Mouse (Mus musculus) megakaryocyte, embryonic 14.5 days (primary cell): ENCODE results near the gene Pomgnt1. TPM values are rescaled to one million over a fixed set of nuclear protein-coding genes. Genes with fewer than 3 reads are reported as not detected.

Source experiments
- H3K27me3 ChIP-seq: replicated peaks from 2 replicates; pipeline ENCODE3; 2012; ENCODE audit warnings: inconsistent platforms
- H3K36me3 ChIP-seq: replicated peaks from 2 replicates; pipeline ENCODE3; 2012; ENCODE audit warnings: low read length, inconsistent platforms, mixed read lengths
- H3K4me1 ChIP-seq: 2 replicates; pipeline ENCODE4 v1.6.1; 2012; ENCODE audit warnings: inconsistent platforms
- H3K4me3 ChIP-seq: replicated peaks from 2 replicates; pipeline ENCODE3; 2012; ENCODE audit warnings: moderate library complexity, mild to moderate bottlenecking, inconsistent platforms
- H3K9me3 ChIP-seq: 2 replicates; pipeline ENCODE4 v1.6.1; 2012; ENCODE audit warnings: inconsistent platforms
- FLI1 ChIP-seq: IDR thresholded peaks from 2 replicates; pipeline ENCODE4 v1.6.1; 2012; ENCODE audit warnings: low read length, inconsistent platforms, mixed read lengths
- GATA1 ChIP-seq: IDR thresholded peaks from 3 replicates; pipeline ENCODE4 v1.6.1; 2012; ENCODE audit warnings: mixed read lengths, low read length, inconsistent platforms, borderline replicate concordance
- polyA plus RNA-seq: library from polyadenylated mRNA; stranded (reverse); fragments of >175 nt; gene quantifications from 2 replicates; pipeline ENCODE4 v1.2.3, GENCODE M21; 2012; ENCODE audit warnings: low replicate concordance; ENCODE audit not compliant: insufficient read depth

Pomgnt1 gene
- polyA plus RNA-seq, 1 experiment: 6.1 TPM

GRCm38 (mm10) chr4:116182745-116183144 is 59.1 kb downstream of the Pomgnt1 start:
- Histone ChIP-seq H3K36me3 (no peaks in the 10 kb centered on the region), H3K4me3 (no peak overlapping the region), H3K27me3 (peaks cover 56% of the 10 kb centered on the region), H3K4me1 (peaks cover 46% of the 10 kb centered on the region), H3K9me3 (no peaks in the 10 kb centered on the region)
- no peak for TF ChIP-seq FLI1
- no peak for TF ChIP-seq GATA1

DNA sequence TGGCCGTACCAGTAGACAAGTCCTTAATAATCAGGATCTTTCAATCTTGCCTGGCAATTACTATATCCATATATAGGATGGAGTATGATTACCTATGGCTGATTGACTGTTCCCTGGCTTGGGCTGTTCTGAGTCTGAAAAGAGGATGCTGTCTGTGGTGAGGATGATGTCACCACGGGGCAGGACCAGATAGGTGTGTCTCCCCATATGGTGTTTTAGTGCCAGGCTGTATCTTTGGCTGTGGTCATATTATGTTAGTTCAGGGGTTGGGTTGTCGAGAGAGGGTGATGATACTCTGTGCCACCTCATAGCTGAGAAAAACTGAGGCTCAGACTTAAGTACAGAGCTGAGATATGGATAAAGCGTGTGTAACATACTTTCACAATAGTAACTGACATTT is 61.4 kb downstream of the Pomgnt1 start:
- Histone ChIP-seq H3K9me3 (no peaks in the 10 kb centered on the region), H3K4me1 (peaks cover 40% of the 10 kb centered on the region), H3K36me3 (no peaks in the 10 kb centered on the region), H3K27me3 (peaks cover 47% of the 10 kb centered on the region), H3K4me3 (no peak overlapping the region)
- TF ChIP-seq FLI1 (no peak), GATA1 (no peak)

DNA sequence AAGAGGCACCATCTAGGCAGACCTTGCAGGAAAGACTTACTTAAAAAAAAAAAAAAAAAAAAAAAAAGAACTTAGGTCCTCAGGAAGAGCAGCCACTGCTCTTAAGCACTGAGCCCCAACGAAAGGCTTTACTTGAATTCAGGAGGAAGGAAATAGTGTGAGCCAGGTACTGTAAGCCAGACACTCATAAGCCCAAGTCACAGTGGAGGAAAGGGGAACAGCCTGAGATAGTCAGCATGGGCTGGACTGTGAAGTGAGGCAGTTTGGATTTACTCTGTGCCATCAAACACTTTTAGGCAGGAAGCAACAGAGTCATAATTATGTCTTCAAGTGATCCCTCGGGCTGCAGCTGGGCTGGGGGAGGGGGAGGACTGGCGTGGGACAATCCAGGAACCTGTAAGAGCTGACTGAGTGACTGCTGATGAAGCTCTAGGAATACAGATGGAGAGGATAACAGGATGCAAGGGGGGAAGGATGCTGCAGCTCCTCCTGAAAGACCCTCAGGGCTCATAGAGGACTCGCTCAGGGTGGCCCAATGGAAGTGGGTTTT is 68.7 kb downstream of the Pomgnt1 start:
- TF ChIP-seq GATA1 (no peak), FLI1 (no peak)
- Histone ChIP-seq H3K27me3 (no peaks in the 10 kb centered on the region), H3K4me1 (peaks cover 16% of the 10 kb centered on the region), H3K9me3 (no peaks in the 10 kb centered on the region), H3K36me3 (no peaks in the 10 kb centered on the region), H3K4me3 (no peak overlapping the region)

DNA sequence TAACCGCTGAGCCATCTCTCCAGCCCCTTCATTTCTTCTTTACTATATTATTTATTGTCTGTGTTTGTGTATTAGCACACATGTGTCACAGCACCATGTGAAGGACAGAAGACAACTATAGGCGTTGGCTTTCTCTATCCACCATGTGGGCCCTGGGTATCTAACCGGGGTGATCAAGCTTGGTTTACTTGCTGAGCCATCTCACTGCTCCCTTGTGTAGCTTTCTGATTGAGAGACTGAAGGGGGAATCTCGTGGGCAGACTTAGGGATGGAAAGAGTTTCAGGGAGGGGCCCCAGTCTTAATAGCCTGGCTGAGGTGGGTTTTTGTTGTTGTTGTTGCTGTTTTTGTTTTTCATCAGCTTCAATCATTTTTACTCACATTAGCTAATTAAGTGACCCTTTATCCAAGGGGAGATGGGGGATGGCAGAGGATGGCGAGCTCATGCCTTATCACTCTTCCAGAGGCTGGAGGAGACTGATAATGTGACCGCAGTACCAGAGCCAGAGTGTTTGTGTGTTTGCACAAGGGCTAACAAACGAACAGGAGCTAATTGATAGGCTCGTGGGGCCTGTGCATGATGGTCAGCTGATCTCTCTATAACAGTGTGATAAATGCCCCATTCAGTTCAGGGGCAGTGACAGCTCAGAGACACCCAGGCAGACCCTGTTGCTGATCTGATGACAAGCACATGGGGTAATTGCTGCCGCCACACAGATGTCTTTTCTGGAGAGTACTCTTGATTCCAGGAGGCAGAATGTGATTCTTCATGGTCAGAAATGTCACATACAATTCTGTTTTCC is 70.1 kb downstream of the Pomgnt1 start:
- no peaks in the 10 kb centered on the region for H3K27me3 ChIP-seq
- H3K4me1 ChIP-seq: peaks cover 16% of the 10 kb centered on the region
- no peaks in the 10 kb centered on the region for H3K36me3 ChIP-seq
- TF ChIP-seq FLI1: no peak
- no peak for TF ChIP-seq GATA1
- H3K4me3 ChIP-seq: peak overlapping the region; percentile 2
- no peaks in the 10 kb centered on the region for H3K9me3 ChIP-seq

GRCm38 (mm10) chr4:116198422-116198821 is 74.8 kb downstream of the Pomgnt1 start:
- no peaks in the 10 kb centered on the region for H3K9me3 ChIP-seq
- TF ChIP-seq FLI1 (no peak), GATA1 (no peak)
- no peaks in the 10 kb centered on the region for H3K27me3 ChIP-seq
- H3K36me3 ChIP-seq: no peaks in the 10 kb centered on the region
- H3K4me1 ChIP-seq: peaks cover 9% of the 10 kb centered on the region
- no peak overlapping the region for H3K4me3 ChIP-seq

- TF ChIP-seq FLI1: no peak
- no peak for TF ChIP-seq GATA1
- Histone ChIP-seq H3K4me3 (no peak overlapping the region), H3K36me3 (no peaks in the 10 kb centered on the region), H3K4me1 (peaks cover 5% of the 10 kb centered on the region), H3K27me3 (peaks cover 2% of the 10 kb centered on the region), H3K9me3 (no peaks in the 10 kb centered on the region)
Observed at GRCm38 (mm10) chr4:116204422-116204821, 80.8 kb downstream of the Pomgnt1 start.

DNA sequence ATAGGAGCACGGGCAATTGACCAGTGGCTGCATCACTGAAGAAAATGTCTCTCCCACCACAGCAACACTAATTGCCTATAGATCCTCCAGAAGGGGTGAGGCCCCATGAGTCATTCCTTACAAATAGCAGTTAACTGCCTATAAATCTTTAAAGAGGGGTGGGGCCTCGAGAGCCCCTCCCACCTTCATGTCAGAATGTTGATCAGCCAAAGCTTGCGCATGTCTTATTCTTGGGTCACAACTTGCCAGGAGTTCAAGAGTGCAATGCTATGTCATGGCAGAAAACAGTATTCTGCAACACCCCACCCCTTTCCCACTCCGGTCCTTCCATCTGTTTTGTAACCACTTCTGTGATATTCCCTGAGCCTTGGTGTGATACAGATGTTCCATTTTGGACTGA is 82.9 kb downstream of the Pomgnt1 start:
- H3K36me3 ChIP-seq: no peaks in the 10 kb centered on the region
- no peaks in the 10 kb centered on the region for H3K9me3 ChIP-seq
- H3K4me3 ChIP-seq: no peak overlapping the region
- TF ChIP-seq FLI1: no peak
- no peak for TF ChIP-seq GATA1
- peaks cover 2% of the 10 kb centered on the region for H3K27me3 ChIP-seq
- peaks cover 5% of the 10 kb centered on the region for H3K4me1 ChIP-seq

- H3K27me3 ChIP-seq: peaks cover 2% of the 10 kb centered on the region
- H3K4me3 ChIP-seq: no peak overlapping the region
- H3K36me3 ChIP-seq: no peaks in the 10 kb centered on the region
- H3K4me1 ChIP-seq: peaks cover 8% of the 10 kb centered on the region
- TF ChIP-seq GATA1 (no peak), FLI1 (no peak)
- no peaks in the 10 kb centered on the region for H3K9me3 ChIP-seq
Observed at GRCm38 (mm10) chr4:116208891-116209290, 85.3 kb downstream of the Pomgnt1 start.

Other genes starting within 250 kb of the Pomgnt1 start
- 0.29 TPM in 1 of 2 replicates, not detected in the other for gene Kncn, start 239.4 kb upstream of the Pomgnt1 start, polyA plus RNA-seq
- gene 6430628N08Rik, start 233.2 kb upstream of the Pomgnt1 start, polyA plus RNA-seq: 0.16 TPM in 1 of 2 replicates, not detected in the other
- gene Dmbx1, start 183.9 kb upstream of the Pomgnt1 start, polyA plus RNA-seq: not detected in 2 replicates
- gene Faah, start 105.9 kb upstream of the Pomgnt1 start, polyA plus RNA-seq: 2.9 and 3.8 TPM in 2 replicates
- 0.27 TPM in 1 of 2 replicates, not detected in the other for gene Nsun4, start 70.0 kb upstream of the Pomgnt1 start, polyA plus RNA-seq
- 24.7 and 73.9 TPM in 2 replicates for gene Uqcrh, start 48.8 kb upstream of the Pomgnt1 start, polyA plus RNA-seq
- gene Lrrc41, start 48.6 kb upstream of the Pomgnt1 start, polyA plus RNA-seq: 13.4 and 17.7 TPM in 2 replicates
- 0.75 TPM in 1 of 2 replicates, not detected in the other for gene Rad54l, start 150 bp upstream of the Pomgnt1 start, polyA plus RNA-seq
- gene Lurap1, start 27.5 kb downstream of the Pomgnt1 start, polyA plus RNA-seq: 0.93 TPM in 1 of 2 replicates, not detected in the other
- not detected in 2 replicates for gene Tspan1, start 43.8 kb downstream of the Pomgnt1 start, polyA plus RNA-seq
- gene 1700042G07Rik, start 49.5 kb downstream of the Pomgnt1 start, polyA plus RNA-seq: not detected in 2 replicates
- gene Gm49337, start 49.5 kb downstream of the Pomgnt1 start, polyA plus RNA-seq: not detected in 2 replicates
- 1.2 TPM in 1 of 2 replicates, not detected in the other for gene Pik3r3, start 97.8 kb downstream of the Pomgnt1 start, polyA plus RNA-seq